Mouse (Mus musculus): ENCODE measurements at regions not wholly inside any gene's neighbourhood (a gene's known extent, or its start where the extent isn't known, plus 50 kb on each side); places are given as distances from the start of the nearest gene placed in this dataset.

DNA sequence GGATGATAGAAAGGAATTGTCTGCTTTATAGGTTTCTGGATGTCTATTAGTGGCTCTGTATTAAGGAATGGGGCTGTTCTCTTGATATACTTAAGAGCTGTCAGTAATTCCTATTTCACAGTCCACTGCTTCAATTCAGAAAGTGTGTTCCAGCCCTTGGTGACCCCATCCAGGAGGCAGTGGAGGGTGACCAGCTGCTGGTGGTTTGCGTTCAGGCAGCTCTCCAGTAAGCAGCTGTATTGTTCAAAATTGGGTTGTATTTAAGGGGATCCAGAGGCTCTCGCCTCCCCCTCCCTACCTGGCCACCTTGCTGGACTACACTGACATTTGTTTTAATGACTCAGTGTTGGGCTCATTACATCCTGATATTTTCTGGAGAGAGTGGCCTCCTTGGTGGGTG is 598.4 kb upstream of the Kirrel3 start:
- TF ChIP-seq CTCF (IDR thresholded peaks at IDR 0.05; ENCODE audit: low read depth, low read length): no peak
- no peak for TF ChIP-seq POLR2AphosphoS5 (IDR thresholded peaks at IDR 0.05; ENCODE audit: insufficient replicate concordance, low read depth, low read length)
- no peak for TF ChIP-seq GATA2 (IDR thresholded peaks at IDR 0.05; ENCODE audit: borderline replicate concordance, low read depth, low read length)
